Mouse (Mus musculus) small intestine, adult 2 months (tissue): Measurements from ENCODE around the gene Pth1r. TPM values are rescaled to one million over a fixed set of nuclear protein-coding genes. Genes with fewer than 3 reads are reported as not detected.
A peak's percentile ranks its signal among the peaks of the same experiment; 100 is the strongest.

ENCODE experiments used
- H3K27ac ChIP-seq: fragments of 200-500 bp; 2 replicates; pipeline ENCODE4 v1.5.1; 2012; ENCODE audit warnings: low read depth, low read length, control low read depth, inconsistent platforms; ENCODE audit not compliant: insufficient read depth
- H3K27me3 ChIP-seq: fragments of 200-500 bp; 2 replicates; pipeline ENCODE4 v1.6.1; 2012; ENCODE audit warnings: mild to moderate bottlenecking, moderate library complexity, low read length, inconsistent platforms; ENCODE audit not compliant: control insufficient read depth, insufficient read depth
- H3K36me3 ChIP-seq: fragments of 200-500 bp; 2 replicates; pipeline ENCODE4 v1.6.1; 2012; ENCODE audit warnings: mild to moderate bottlenecking, low read length, control low read depth, inconsistent platforms; ENCODE audit not compliant: control insufficient read depth, insufficient read depth
- H3K4me1 ChIP-seq: fragments of 200-500 bp; 2 replicates; pipeline ENCODE4 v1.6.1; 2012; ENCODE audit warnings: low read length, inconsistent platforms, mixed read lengths; ENCODE audit not compliant: control insufficient read depth, insufficient read depth, insufficient read length
- H3K4me3 ChIP-seq: fragments of 200-500 bp; 2 replicates; pipeline ENCODE4 v1.5.1; 2012; ENCODE audit warnings: low read depth, mild to moderate bottlenecking, control low read depth, inconsistent platforms, low read length, moderate library complexity
- CTCF ChIP-seq: fragments of 200-500 bp; IDR thresholded peaks from 2 replicates; pipeline ENCODE4 v1.5.1; 2012; ENCODE audit warnings: low read depth, mild to moderate bottlenecking, control low read depth, inconsistent platforms, low read length, moderate library complexity, mixed read lengths; ENCODE audit not compliant: insufficient replicate concordance, insufficient read length; ENCODE audit errors: extremely low read depth
- POLR2A ChIP-seq: fragments of 200-500 bp; IDR thresholded peaks from 2 replicates; pipeline ENCODE4 v1.6.1; 2012; ENCODE audit warnings: low read depth, mild to moderate bottlenecking, control low read depth, inconsistent platforms, low read length, moderate library complexity
- WGBS: fragments of 180-500 bp; shearing (Covaris S2); methylation state at CpG from one replicate; pipeline ENCODE4 v1.1.7; 2018; 5-methylcytosine and 5-hydroxymethylcytosine counted together
- polyA plus RNA-seq: library from polyadenylated mRNA; depleted of rRNA; stranded (reverse); fragments of >200 nt; gene quantifications from 2 replicates; pipeline ENCODE4 v1.2.3, GENCODE M21; 2012

Gene Pth1r
- polyA plus RNA-seq, 1 experiment = 7.3 TPM

GRCm38 (mm10) chr9:110709640-110710258 is 37.2 kb downstream of the Pth1r start:
- 12% methylated on average over 5 of the region's 5 CpGs for WGBS
- Histone ChIP-seq H3K4me1 (peaks cover 8% of the 10 kb centered on the region), H3K27ac (peak overlapping the region; percentile 24; the same call in 1 of the 2 replicates), H3K36me3 (peaks cover 29% of the 10 kb centered on the region), H3K27me3 (no peaks in the 10 kb centered on the region), H3K4me3 (peak overlapping the region; percentile 58)
- TF ChIP-seq CTCF (peak; percentile 82), POLR2A (no peak)

GRCm38 (mm10) chr9:110706784-110707183 is 40.2 kb downstream of the Pth1r start:
- peaks cover 14% of the 10 kb centered on the region for H3K4me1 ChIP-seq
- WGBS = 85% methylated on average over 5 of the region's 5 CpGs
- H3K27ac ChIP-seq = no peak overlapping the region
- no peaks in the 10 kb centered on the region for H3K27me3 ChIP-seq
- peaks cover 25% of the 10 kb centered on the region for H3K36me3 ChIP-seq
- TF ChIP-seq CTCF (no peak), POLR2A (no peak)
- no peak overlapping the region for H3K4me3 ChIP-seq

- Histone ChIP-seq H3K36me3 (peaks cover 14% of the 10 kb centered on the region), H3K4me3 (no peak overlapping the region), H3K27me3 (no peaks in the 10 kb centered on the region), H3K27ac (no peak overlapping the region), H3K4me1 (peaks cover 30% of the 10 kb centered on the region)
- TF ChIP-seq CTCF (no peak), POLR2A (no peak)
- 84% methylated on average over 6 of the region's 6 CpGs for WGBS
Observed at GRCm38 (mm10) chr9:110703951-110704350, 43.0 kb downstream of the Pth1r start.

GRCm38 (mm10) chr9:110702848-110703247 is 44.1 kb downstream of the Pth1r start:
- H3K27ac ChIP-seq = no peak overlapping the region
- 40% methylated on average over 1 of the region's 1 CpGs for WGBS
- H3K4me1 ChIP-seq = peaks cover 30% of the 10 kb centered on the region
- H3K27me3 ChIP-seq = no peaks in the 10 kb centered on the region
- H3K4me3 ChIP-seq = no peak overlapping the region
- peaks cover 8% of the 10 kb centered on the region for H3K36me3 ChIP-seq
- TF ChIP-seq CTCF = no peak
- TF ChIP-seq POLR2A = no peak

GRCm38 (mm10) chr9:110701114-110702032 is 45.6 kb downstream of the Pth1r start:
- WGBS = 76% methylated on average over 12 of the region's 12 CpGs
- peak overlapping the region; percentile 74 for H3K27ac ChIP-seq
- peaks cover 8% of the 10 kb centered on the region for H3K36me3 ChIP-seq
- no peak overlapping the region for H3K4me3 ChIP-seq
- H3K27me3 ChIP-seq = no peaks in the 10 kb centered on the region
- TF ChIP-seq POLR2A (no peak), CTCF (no peak)
- H3K4me1 ChIP-seq = peaks cover 36% of the 10 kb centered on the region

GRCm38 (mm10) chr9:110699574-110699973 is 47.4 kb downstream of the Pth1r start:
- H3K4me3 ChIP-seq = no peak overlapping the region
- H3K27me3 ChIP-seq = no peaks in the 10 kb centered on the region
- peak overlapping the region; percentile 28 for H3K27ac ChIP-seq
- 25% methylated on average over 3 of the region's 3 CpGs for WGBS
- TF ChIP-seq CTCF (no peak), POLR2A (no peak)
- H3K36me3 ChIP-seq = peaks cover 2% of the 10 kb centered on the region
- peaks cover 51% of the 10 kb centered on the region for H3K4me1 ChIP-seq

- H3K4me1 ChIP-seq = peaks cover 52% of the 10 kb centered on the region
- H3K4me3 ChIP-seq = no peak overlapping the region
- TF ChIP-seq POLR2A (no peak), CTCF (no peak)
- H3K36me3 ChIP-seq = peaks cover 2% of the 10 kb centered on the region; the same call in 1 of the 2 replicates
- 90% methylated on average over 3 of the region's 3 CpGs for WGBS
- no peaks in the 10 kb centered on the region for H3K27me3 ChIP-seq
- H3K27ac ChIP-seq = no peak overlapping the region
Observed at GRCm38 (mm10) chr9:110697465-110697864, 49.5 kb downstream of the Pth1r start.
